Mouse (Mus musculus): ENCODE data around the gene Dnal4. TPM values are rescaled to one million over a fixed set of nuclear protein-coding genes. Genes with fewer than 3 reads are reported as not detected.
A peak's percentile ranks its signal among the peaks of the same experiment; 100 is the strongest.

The Dnal4 gene
- total RNA-seq, 1 experiment from 2014 or later: 16.6 TPM

DNA sequence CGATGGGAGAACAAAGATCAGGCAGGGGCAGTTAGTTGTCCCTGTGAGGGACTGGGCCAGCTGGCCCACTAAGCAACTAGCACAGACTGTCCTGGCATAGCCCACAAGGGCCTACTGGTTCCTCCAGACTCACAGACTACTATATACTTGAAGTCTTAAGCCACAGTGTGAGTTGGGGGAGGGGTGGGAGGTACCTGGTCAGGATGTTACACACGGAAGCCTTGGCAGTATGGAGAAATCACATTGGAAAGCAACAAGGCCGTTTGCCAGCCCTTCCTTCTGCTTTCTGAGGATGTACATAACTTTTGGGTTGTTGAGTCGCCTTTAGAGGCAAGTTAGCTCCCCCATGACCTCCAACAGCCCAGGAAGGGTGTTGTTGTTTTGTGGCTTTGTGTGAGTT is 44.0 kb downstream of the Dnal4 start:
- DNase-seq: peak; percentile 50

DNA sequence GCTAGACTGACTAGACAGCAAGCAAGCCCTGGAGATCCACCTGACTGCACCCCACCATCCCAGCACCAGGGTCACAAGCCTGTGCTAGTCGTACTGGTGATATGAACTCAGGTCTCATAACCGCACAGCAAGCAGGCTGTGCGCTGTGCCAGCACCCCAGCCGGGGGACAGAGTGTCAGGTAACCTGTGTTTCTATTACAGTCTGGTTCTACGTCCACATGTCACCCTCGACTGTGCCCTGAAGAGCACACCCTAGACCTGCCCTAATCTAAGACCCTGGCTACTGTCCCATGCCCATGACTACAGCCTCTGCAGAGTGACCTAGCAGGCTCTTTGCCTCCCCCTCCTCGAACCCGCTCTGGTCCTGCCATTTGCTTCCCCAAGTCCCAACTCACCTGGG is 44.5 kb downstream of the Dnal4 start:
- no peak for DNase-seq

DNA sequence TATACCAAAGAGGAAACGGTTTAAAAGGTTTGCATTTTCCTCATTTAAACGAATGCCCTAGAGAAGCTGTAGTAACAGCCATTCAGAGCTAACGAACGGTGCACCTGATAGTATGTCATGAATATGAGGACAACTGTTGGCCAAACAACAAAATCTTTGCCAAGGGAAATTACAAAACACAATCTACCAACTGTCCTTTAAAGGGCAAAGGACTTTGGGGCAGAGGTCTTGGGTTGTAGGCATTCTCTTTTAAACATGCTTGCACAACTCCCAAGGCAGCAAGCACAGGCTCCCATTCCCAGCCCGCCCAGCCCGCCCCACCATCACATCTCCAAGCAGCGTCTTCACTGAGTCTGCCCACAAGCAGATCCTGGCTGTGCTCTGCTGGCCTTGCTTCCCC is 46.1 kb downstream of the Dnal4 start:
- no peak for DNase-seq

DNA sequence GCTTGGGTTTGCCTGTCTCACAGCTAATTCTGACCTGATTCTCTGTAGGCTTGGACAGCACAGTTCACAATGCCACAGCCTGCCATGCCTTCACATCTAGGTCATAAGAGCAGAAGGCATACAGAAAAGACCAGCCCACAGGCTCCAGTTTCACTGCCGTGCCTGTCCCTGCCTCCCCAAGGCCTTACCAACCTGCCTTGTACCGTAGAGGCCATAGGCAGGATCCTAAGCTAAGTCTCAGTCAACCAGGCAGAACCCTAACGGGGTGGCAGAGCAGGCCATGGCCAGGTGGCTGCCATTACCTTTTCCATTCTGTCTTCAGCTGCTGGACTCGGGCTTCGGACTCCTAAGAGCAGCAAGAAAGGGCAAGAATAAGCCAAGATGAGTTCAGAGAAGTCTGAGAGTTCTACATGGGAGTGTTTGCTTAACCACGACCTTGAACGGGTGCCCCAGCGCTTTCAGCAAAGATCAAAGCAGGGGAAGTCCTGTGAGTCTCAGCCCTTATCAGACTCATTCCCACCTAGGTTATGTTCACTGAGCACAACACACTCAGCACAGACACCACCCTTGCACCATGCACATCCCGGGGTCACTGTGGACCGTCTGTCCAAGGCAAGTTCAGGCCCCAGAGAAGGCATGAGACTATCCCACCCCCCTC is 48.8 kb downstream of the Dnal4 start:
- DNase-seq: no peak

DNA sequence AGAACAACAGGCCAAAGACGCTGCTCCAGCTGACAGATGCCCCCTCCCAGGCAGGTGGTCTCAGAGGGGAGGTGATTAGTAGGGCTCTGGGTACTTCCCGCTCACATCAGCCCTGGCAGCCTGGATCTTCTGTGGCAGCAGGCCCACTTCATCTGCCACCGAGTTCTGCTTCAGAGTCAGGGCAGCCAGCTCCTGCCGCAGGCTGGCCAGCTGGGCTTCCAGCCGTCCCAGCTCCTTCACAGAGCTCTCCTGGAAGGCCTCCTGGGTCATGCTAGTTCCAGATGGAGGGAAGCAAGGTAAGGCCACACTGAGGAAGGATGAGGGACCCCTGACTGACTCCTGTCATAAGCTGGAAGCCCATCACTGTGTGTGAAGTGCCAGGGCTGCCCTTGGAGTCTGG is 49.3 kb downstream of the Dnal4 start:
- DNase-seq: no peak

DNA sequence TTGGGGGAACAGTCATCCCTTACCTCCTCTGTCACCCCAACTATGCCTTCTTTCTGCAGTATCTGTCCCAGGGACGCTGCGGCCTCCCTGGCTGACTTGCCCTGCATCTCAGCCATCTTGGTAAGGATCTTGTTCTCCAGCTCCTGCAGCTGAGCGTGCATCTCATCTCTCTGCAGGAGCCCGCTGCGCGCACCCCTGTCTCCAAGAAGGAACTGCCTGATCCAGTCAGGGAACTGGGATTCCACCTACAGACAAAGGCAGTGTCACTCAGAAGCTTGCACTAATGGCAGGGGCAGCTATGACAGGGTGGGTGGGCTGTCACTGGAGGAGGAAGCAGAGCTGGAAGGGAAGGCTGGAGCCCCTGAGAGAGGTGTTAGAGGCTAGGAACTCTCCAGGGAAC is 49.8 kb downstream of the Dnal4 start:
- no peak for DNase-seq

DNA sequence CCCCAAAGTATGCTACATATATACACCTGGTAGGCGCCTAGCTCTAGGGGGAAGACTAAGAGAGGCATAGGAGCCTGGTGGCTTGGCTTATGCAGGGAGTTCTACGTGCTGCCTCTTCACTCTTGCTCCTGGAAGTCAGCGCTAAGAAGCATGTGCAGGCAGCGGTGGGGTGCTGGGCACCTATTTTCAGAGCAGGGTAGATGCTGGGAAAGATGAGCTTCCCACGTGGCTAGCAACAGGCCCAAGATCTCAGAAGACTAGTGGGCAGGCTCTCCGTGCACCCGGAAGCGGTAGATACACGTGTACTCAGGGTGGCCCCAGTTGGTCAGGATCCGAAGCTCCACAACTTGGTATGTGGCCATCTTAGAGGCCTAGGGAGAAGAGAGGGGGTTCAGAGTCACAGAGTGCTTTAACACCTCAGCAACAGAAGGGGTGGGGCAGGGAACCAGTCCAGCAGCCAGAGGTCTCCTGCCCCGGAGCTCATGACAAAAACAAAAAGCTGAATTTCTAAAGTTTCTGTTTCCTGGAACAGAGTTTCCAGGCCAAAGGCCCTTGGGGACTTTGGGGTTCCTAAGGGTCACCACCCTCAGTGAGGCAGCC is 52.4 kb downstream of the Dnal4 start:
- no peak for DNase-seq

DNA sequence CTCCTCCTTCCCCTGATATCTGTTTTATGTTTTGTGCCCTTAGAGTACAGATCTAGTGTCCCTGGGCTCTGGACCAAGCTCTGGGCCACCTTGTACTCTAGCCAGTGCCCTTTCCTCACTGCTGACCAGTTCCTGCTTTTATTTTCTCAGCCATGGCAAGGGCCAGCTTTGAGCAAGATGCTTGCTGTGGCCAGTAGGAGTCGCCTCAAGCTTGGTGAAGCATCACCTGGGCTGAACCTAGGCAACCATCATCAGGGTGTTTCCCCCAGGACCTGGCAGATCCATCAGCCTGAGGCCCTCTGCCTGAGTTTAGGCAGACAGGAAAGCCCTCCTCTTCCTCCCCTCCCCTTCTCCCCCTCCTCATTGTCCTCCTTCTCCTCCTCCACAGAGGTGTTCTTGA is 54.2 kb downstream of the Dnal4 start:
- peak; percentile 75 for DNase-seq

DNA sequence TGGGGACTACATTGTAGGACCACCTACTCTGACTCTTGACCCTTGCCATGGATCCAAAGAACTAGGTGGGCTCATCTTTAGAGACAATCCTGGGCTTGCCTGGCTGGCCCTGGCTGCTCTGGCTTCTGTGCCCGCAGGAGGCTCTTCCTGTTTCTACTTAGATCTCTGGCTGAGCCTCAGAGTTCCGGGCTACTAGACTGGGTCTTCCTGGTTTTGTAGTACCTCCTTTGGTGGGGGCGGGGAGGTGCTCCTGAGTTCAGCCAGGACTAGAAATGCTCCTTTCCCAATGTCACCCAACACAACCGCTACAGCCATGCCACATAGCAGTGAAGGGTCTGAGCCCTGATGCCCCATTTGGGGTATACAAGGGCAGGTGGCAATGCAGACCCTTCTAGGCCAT is 56.9 kb downstream of the Dnal4 start:
- DNase-seq: no peak

DNA sequence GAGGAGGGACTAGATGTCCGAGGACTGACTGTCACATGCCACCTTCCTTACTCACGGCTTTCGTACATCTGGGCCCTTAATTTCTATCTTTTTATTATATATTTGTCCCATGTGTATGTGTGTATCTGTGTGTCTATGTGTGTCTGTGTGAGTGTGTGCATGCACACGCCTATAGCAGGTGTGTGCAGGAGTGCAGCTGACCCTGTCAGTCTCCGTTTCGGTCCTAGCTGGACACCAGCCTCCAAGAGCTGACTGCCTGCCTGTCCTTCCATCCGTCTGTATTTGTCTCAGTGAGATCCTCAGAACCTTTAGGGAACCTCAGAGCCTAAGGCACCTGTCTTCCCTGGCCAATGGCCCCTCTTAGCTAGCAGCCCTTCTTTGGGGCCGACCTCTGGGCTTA is 57.4 kb downstream of the Dnal4 start:
- DNase-seq: no peak

DNA sequence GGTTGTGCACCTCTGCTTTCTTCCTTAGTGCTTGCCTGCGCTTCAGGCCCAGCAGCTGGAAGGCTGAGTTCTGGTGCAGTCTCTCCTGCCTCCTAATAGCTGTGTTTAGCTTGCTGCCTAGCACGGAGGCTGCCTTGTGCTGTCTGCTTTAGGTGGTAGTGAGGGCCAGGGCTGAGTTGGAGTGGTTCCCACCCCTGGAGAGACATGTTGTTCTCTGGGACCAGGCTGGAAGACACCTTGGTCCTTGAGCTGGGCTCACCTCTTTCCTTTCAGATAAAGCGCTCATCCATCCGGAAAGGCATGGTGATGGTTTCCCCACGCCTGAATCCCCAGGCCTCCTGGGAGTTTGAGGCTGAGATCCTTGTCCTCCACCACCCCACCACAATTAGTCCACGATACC is 60.9 kb downstream of the Dnal4 start:
- DNase-seq: no peak

DNA sequence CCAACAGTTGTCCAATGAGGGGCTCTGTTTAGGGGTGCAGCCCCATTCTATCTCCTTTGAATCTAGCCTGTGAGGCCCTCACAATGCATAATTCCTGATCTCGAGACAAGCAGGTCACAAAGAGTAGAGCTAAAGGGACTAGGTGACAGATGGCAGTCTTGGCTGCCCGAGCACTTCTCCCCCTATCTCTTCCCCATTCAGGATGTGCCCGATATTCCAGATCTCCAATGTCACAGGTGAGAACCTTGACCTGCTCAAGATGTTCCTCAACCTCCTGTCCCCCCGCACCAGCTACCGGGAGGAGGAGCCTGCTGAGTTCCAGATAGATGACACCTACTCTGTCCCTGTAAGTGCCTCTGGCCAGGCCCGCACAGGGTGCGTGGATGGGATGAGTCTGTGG is 62.0 kb downstream of the Dnal4 start:
- DNase-seq: no peak

Other genes with a start within 250 kb of the Dnal4 start
- gene Ddx17, start 231.1 kb downstream of the Dnal4 start, total RNA-seq (2021): 281 and 315 TPM in 2 replicates
- 3.1 TPM in 2 replicates for gene Dmc1, start 172.7 kb downstream of the Dnal4 start, total RNA-seq (2021)
- 2.6 and 4.8 TPM in 2 replicates for gene Fam227a, start 118.9 kb downstream of the Dnal4 start, total RNA-seq (2021)
- 21.9 and 24.8 TPM in 2 replicates for gene Cby1, start 118.7 kb downstream of the Dnal4 start, total RNA-seq (2021)
- 116 and 120 TPM in 2 replicates for gene Tomm22, start 107.0 kb downstream of the Dnal4 start, total RNA-seq (2021)
- 38.0 and 43.9 TPM in 2 replicates for gene Josd1, start 89.9 kb downstream of the Dnal4 start, total RNA-seq (2021)
- 26.1 and 35.8 TPM in 2 replicates for gene Gtpbp1, start 87.0 kb downstream of the Dnal4 start, total RNA-seq (2021)
- gene Sun2, start 35.3 kb downstream of the Dnal4 start, total RNA-seq (2021): 61.1 and 78.0 TPM in 2 replicates
- gene Nptxr, start 26.9 kb upstream of the Dnal4 start, total RNA-seq (2021): 7.0 and 8.4 TPM in 2 replicates
- gene Npcd, start 56.4 kb upstream of the Dnal4 start, total RNA-seq (2021): 0.71 and 0.96 TPM in 2 replicates
- gene Cbx6, start 56.8 kb upstream of the Dnal4 start, total RNA-seq (2021): 60.1 and 64.8 TPM in 2 replicates
- 19.8 and 38.2 TPM in 2 replicates for gene Apobec3, start 113.8 kb upstream of the Dnal4 start, total RNA-seq (2021)
- 7.2 and 12.8 TPM in 2 replicates for gene Cbx7, start 193.3 kb upstream of the Dnal4 start, total RNA-seq (2021)
- 43.0 and 49.3 TPM in 2 replicates for gene Pdgfb, start 237.1 kb upstream of the Dnal4 start, total RNA-seq (2021)